Mouse (Mus musculus): Measurements from ENCODE around the gene Irf9.

GRCm38 (mm10) chr14:55555788-55556187 is 47.6 kb upstream of the Irf9 start:
- TF ChIP-seq KAT2A (IDR thresholded peaks at IDR 0.05; ENCODE audit: insufficient replicate concordance, low read length) (no peak), E2F4 (IDR thresholded peaks at IDR 0.05; ENCODE audit: insufficient replicate concordance, low read depth, low read length) (no peak), POLR2AphosphoS2 (IDR thresholded peaks at IDR 0.05; ENCODE audit: low read depth, low read length) (no peak)

All from CH12.LX (cell line).